Mouse (Mus musculus) brain, adult 2 months (tissue): ENCODE measurements around the gene Lmbrd2.

Experiments
- DNase-seq: peaks from one replicate; pipeline ENCODE4 v3.0.0; 2011; ENCODE audit warnings: low read depth, low spot score

Lmbrd2 gene

GRCm38 (mm10) chr15:9140252-9140680 lies at the start of gene Lmbrd2:
Gene Lmbrd2 (plus strand): TSS chr15:9140550.
- DNase-seq = peak; percentile 99

- no peak for DNase-seq
Observed at GRCm38 (mm10) chr15:9090662-9091061, 49.7 kb upstream of the Lmbrd2 start.

- DNase-seq = no peak
Observed at GRCm38 (mm10) chr15:9093598-9094365, 46.6 kb upstream of the Lmbrd2 start.

GRCm38 (mm10) chr15:9094366-9094750 lies 46.0 kb upstream of the Lmbrd2 start:
- peak; percentile 82 for DNase-seq

GRCm38 (mm10) chr15:9096865-9097264 lies 43.5 kb upstream of the Lmbrd2 start:
- no peak for DNase-seq

- peak; percentile 18 for DNase-seq
Observed at GRCm38 (mm10) chr15:9100446-9101077, 39.8 kb upstream of the Lmbrd2 start.

GRCm38 (mm10) chr15:9106303-9107074 lies 33.9 kb upstream of the Lmbrd2 start:
- DNase-seq = no peak

- no peak for DNase-seq
Observed at GRCm38 (mm10) chr15:9110526-9111347, 29.6 kb upstream of the Lmbrd2 start.

GRCm38 (mm10) chr15:9111648-9112047 lies 28.7 kb upstream of the Lmbrd2 start:
- DNase-seq = no peak

- no peak for DNase-seq
Observed at GRCm38 (mm10) chr15:9113556-9113955, 26.8 kb upstream of the Lmbrd2 start.

- DNase-seq = no peak
Observed at GRCm38 (mm10) chr15:9114131-9114530, 26.2 kb upstream of the Lmbrd2 start.

- DNase-seq = no peak
Observed at GRCm38 (mm10) chr15:9114599-9114998, 25.8 kb upstream of the Lmbrd2 start.

- no peak for DNase-seq
Observed at GRCm38 (mm10) chr15:9118852-9119251, 21.5 kb upstream of the Lmbrd2 start.

GRCm38 (mm10) chr15:9120081-9120480 lies 20.3 kb upstream of the Lmbrd2 start:
- DNase-seq = peak; percentile 79

GRCm38 (mm10) chr15:9122989-9123388 lies 17.4 kb upstream of the Lmbrd2 start:
- no peak for DNase-seq

- DNase-seq = no peak
Observed at GRCm38 (mm10) chr15:9124856-9125255, 15.5 kb upstream of the Lmbrd2 start.

GRCm38 (mm10) chr15:9127051-9127791 lies 13.1 kb upstream of the Lmbrd2 start:
- no peak for DNase-seq

- peak; percentile 53 for DNase-seq
Observed at GRCm38 (mm10) chr15:9130772-9131498, 9.4 kb upstream of the Lmbrd2 start.

- DNase-seq = no peak
Observed at GRCm38 (mm10) chr15:9131499-9131888, 8.9 kb upstream of the Lmbrd2 start.
